Mouse (Mus musculus): ENCODE data around the gene Cdk19.
"Not testable (repeated sequence)": the region's sequence is repeated elsewhere in the genome, so short reads cannot be mapped to it uniquely, and the experiment has no call there.

DNA sequence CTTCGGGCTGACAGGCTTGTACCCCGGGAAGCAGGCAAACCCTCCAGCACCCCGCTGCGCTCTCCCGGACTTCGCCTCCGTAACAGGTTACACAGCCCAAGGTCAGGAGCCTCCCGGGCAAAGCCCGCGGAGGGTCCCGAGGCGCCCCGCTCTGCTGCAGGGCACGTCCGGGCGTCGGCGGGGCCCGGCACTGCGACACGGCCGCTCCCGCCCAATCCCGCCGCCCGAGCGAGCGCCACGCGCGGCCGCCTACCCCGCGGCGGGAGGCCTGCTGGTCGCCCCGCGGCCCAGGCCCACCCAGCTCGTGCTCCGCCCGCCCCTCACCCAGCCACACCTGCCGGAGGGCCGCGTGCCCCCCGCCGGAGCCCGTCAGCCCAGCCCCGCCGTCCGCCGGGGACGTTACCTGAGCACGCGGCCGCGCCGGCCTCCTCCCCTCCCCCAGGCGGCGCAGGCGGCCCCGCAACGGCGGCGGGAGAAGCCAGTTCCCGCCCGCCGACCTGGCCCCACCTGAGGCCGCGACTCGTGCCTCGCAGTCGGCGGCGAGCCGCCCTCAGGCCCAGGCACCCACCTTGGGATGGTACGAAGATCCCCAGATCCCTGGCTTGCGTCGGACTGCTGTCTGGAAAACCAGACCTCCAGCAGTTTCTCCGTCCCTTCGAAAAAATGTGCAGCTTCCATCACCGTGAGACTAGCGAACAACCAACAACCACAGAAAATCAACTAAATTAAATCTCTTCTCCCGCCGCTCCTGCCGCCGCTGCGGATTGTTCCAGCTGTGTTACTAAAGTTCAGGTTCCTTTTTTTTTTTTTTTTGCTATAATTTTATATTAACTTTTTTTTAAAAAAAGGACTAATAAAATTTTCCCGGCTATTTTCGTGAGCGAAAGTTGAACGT lies 37.9 kb upstream of the Cdk19 start:
- TF ChIP-seq CTCF (conservative IDR thresholded peaks at IDR 0.05; ENCODE audit: insufficient read depth, insufficient read length, low read depth, low read length); POLR2A (IDR thresholded peaks at IDR 0.05; ENCODE audit: low read depth, low read length): not testable (repeated sequence)

All from kidney, adult 2 months (tissue).